Mouse (Mus musculus) MEL (cell line): ENCODE data around the gene Olfm4.

Source experiments
- CTCF ChIP-seq, 3 experiments: IDR thresholded peaks in 2 of 3; conservative IDR thresholded peaks in 1 of 3; 2 replicates each; pipeline ENCODE4 v1.5.1; 2011 to 2012; ENCODE audit warnings: low read length in 3 of 3, low read depth in 2 of 3, mild to moderate bottlenecking in 2 of 3, improper control_type of control experiment in 1 of 3, inconsistent platforms in 1 of 3, mixed read lengths in 1 of 3, moderate library complexity in 1 of 3; ENCODE audit not compliant: control insufficient read depth in 1 of 3, insufficient read depth in 1 of 3, poor library complexity in 1 of 3, severe bottlenecking in 1 of 3
- ETS1 ChIP-seq: IDR thresholded peaks from 2 replicates; pipeline ENCODE4 v1.6.1; 2012; ENCODE audit warnings: low read depth, mild to moderate bottlenecking, inconsistent platforms, low read length, improper control_type of control experiment, moderate library complexity
- MXI1 ChIP-seq: IDR thresholded peaks from 2 replicates; pipeline ENCODE4 v1.6.1; 2011; ENCODE audit warnings: mild to moderate bottlenecking, low read depth, low read length, improper control_type of control experiment
- NELFE ChIP-seq: IDR thresholded peaks from 2 replicates; pipeline ENCODE4 v1.6.1; 2011; ENCODE audit warnings: low read depth, low read length, improper control_type of control experiment
- POLR2A ChIP-seq, 2 experiments: IDR thresholded peaks; 2 replicates each; pipeline ENCODE4 v1.6.1; 2011 to 2012; ENCODE audit warnings: low read length in 2 of 2, mild to moderate bottlenecking in 2 of 2, control low read depth in 1 of 2, improper control_type of control experiment in 1 of 2, low read depth in 1 of 2, moderate library complexity in 1 of 2; ENCODE audit not compliant: control insufficient read depth in 1 of 2, insufficient read depth in 1 of 2, poor library complexity in 1 of 2
- POLR2AphosphoS2 ChIP-seq: IDR thresholded peaks from 2 replicates; pipeline ENCODE4 v1.6.1; 2011; ENCODE audit warnings: low read length, improper control_type of control experiment
- RCOR1 ChIP-seq: IDR thresholded peaks from 2 replicates; pipeline ENCODE4 v1.6.1; 2012; ENCODE audit warnings: low read depth, mild to moderate bottlenecking, inconsistent platforms, low read length, improper control_type of control experiment
- SIN3A ChIP-seq: IDR thresholded peaks from 2 replicates; pipeline ENCODE4 v1.6.1; 2012; ENCODE audit warnings: low read length, improper control_type of control experiment, inconsistent platforms
- TAL1 ChIP-seq: IDR thresholded peaks from 2 replicates; pipeline ENCODE4 v1.6.1; 2012; ENCODE audit warnings: mild to moderate bottlenecking, inconsistent platforms, low read length, moderate library complexity, mixed read lengths
- TBP ChIP-seq: IDR thresholded peaks from 2 replicates; pipeline ENCODE4 v1.8.0; 2011; ENCODE audit warnings: low read depth, low read length, improper control_type of control experiment
- ZC3H11A ChIP-seq: IDR thresholded peaks from 2 replicates; pipeline ENCODE4 v1.6.1; 2012; ENCODE audit warnings: low read depth, mild to moderate bottlenecking, inconsistent platforms, low read length, improper control_type of control experiment

DNA sequence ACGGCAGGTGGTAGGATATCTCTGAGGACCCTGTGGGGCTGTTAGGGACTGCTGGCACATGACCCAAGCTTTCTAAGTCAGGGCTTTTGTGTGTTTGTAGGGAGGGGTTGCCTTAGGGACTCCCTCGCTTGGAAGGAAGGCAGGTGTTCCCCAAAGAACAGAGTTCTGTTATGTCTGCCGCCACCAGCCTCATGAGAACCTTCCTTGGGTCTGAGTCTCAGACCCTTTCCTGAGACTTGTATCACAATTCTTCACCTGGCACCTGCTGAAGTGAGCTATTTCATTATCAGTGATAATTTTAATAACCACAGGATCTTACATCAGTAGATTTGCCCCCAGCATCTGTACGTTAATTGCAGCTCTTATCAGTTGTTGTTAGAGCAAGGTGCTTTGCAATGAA is 2.4 kb upstream of the Olfm4 start:
- TF ChIP-seq POLR2A (IDR thresholded peaks at IDR 0.05; ENCODE audit: control insufficient read depth in 1 of 2, insufficient read depth in 1 of 2, low read depth in 1 of 2, low read length in 2 of 2, poor library complexity in 1 of 2) (no peak), CTCF (IDR thresholded peaks at IDR 0.05 in 2 of 3, conservative IDR thresholded peaks at IDR 0.05 in 1 of 3; ENCODE audit: control insufficient read depth in 1 of 3, insufficient read depth in 1 of 3, low read depth in 2 of 3, low read length in 3 of 3, poor library complexity in 1 of 3, severe bottlenecking in 1 of 3) (no peak), TBP (no peak), RCOR1 (no peak), MXI1 (no peak), ZC3H11A (no peak), POLR2AphosphoS2 (no peak), ETS1 (no peak), TAL1 (no peak), SIN3A (no peak), NELFE (no peak)
